Mouse (Mus musculus): ENCODE results near the gene Ano1.

Gene Ano1

GRCm38 (mm10) chr7:144768845-144769244 is 17.1 kb upstream of the Ano1 start:
- no peak for DNase-seq (ENCODE audit: low read depth, low spot score)

GRCm38 (mm10) chr7:144764537-144765282 is 12.9 kb upstream of the Ano1 start:
- DNase-seq (ENCODE audit: low read depth, low spot score), result peak; percentile 39

- DNase-seq (ENCODE audit: low read depth, low spot score), result no peak
Measured at GRCm38 (mm10) chr7:144764013-144764412, 12.2 kb upstream of the Ano1 start.

- DNase-seq (ENCODE audit: low read depth, low spot score), result no peak
Measured at GRCm38 (mm10) chr7:144762496-144763235, 10.9 kb upstream of the Ano1 start.

GRCm38 (mm10) chr7:144760228-144760627 is 8.5 kb upstream of the Ano1 start:
- DNase-seq (ENCODE audit: low read depth, low spot score), result no peak

GRCm38 (mm10) chr7:144759455-144759854 is 7.7 kb upstream of the Ano1 start:
- no peak for DNase-seq (ENCODE audit: low read depth, low spot score)

GRCm38 (mm10) chr7:144755511-144756378 is 4.0 kb upstream of the Ano1 start:
- DNase-seq (ENCODE audit: low read depth, low spot score), result no peak

GRCm38 (mm10) chr7:144754722-144755121 is 2.9 kb upstream of the Ano1 start:
- no peak for DNase-seq (ENCODE audit: low read depth, low spot score)

- no peak for DNase-seq (ENCODE audit: low read depth, low spot score)
Measured at GRCm38 (mm10) chr7:144753657-144754031, 1.9 kb upstream of the Ano1 start.

- no peak for DNase-seq (ENCODE audit: low read depth, low spot score)
Measured at GRCm38 (mm10) chr7:144752919-144753656, 1.3 kb upstream of the Ano1 start.

GRCm38 (mm10) chr7:144747756-144748155 is 4.0 kb downstream of the Ano1 start:
- DNase-seq (ENCODE audit: low read depth, low spot score), result no peak

- no peak for DNase-seq (ENCODE audit: low read depth, low spot score)
Measured at GRCm38 (mm10) chr7:144746466-144746865, 5.3 kb downstream of the Ano1 start.

- no peak for DNase-seq (ENCODE audit: low read depth, low spot score)
Measured at GRCm38 (mm10) chr7:144743874-144744273, 7.9 kb downstream of the Ano1 start.

- no peak for DNase-seq (ENCODE audit: low read depth, low spot score)
Measured at GRCm38 (mm10) chr7:144740643-144741042, 11.1 kb downstream of the Ano1 start.

- DNase-seq (ENCODE audit: low read depth, low spot score), result no peak
Measured at GRCm38 (mm10) chr7:144739810-144740209, 12.0 kb downstream of the Ano1 start.

- DNase-seq (ENCODE audit: low read depth, low spot score), result no peak
Measured at GRCm38 (mm10) chr7:144738357-144738798, 13.4 kb downstream of the Ano1 start.

- DNase-seq (ENCODE audit: low read depth, low spot score), result no peak
Measured at GRCm38 (mm10) chr7:144731897-144732291, 19.9 kb downstream of the Ano1 start.

- no peak for DNase-seq (ENCODE audit: low read depth, low spot score)
Measured at GRCm38 (mm10) chr7:144731182-144731896, 20.4 kb downstream of the Ano1 start.

- DNase-seq (ENCODE audit: low read depth, low spot score), result no peak
Measured at GRCm38 (mm10) chr7:144724283-144724682, 27.5 kb downstream of the Ano1 start.

GRCm38 (mm10) chr7:144719956-144720355 is 31.8 kb downstream of the Ano1 start:
- DNase-seq (ENCODE audit: low read depth, low spot score), result no peak

- no peak for DNase-seq (ENCODE audit: low read depth, low spot score)
Measured at GRCm38 (mm10) chr7:144717736-144718135, 34.0 kb downstream of the Ano1 start.
